8 mouse cellular contexts compared by ENCODE assay signal in genomic region chr17:45564531-45565084, GRCm38 (mm10). TPM values are rescaled to one million over a fixed set of nuclear protein-coding genes. Genes with fewer than 3 reads are reported as not detected.
DNase-seq lines count a peak whose midpoint lies in the region; ATAC-seq and TF ChIP-seq lines count a peak whose summit lies in the region.

No protein-coding gene starts in this region.

- no peak for TF ChIP-seq CTCF in kidney, adult 2 months (conservative IDR thresholded peaks at IDR 0.05; ENCODE audit: insufficient read depth, insufficient read length, low read depth, low read length)
- no peak for TF ChIP-seq CTCF in forebrain, postnatal 0 days (IDR thresholded peaks at IDR 0.05; ENCODE audit: low read depth)
- no peak for TF ChIP-seq CTCF in liver, postnatal 0 days (IDR thresholded peaks at IDR 0.05; ENCODE audit: low read depth)

- no peak for DNase-seq in kidney, adult 2 months
- DNase-seq in kidney, adult 8-10 months = no peak
- peak; percentile 63 for DNase-seq in MN1 (ENCODE audit: low spot score)
- no peak for DNase-seq in forebrain, postnatal 0 days
- DNase-seq in liver, postnatal 0 days = no peak
- no peak for DNase-seq in embryo, embryonic 9.5 days (ENCODE audit: extremely low spot score)
- DNase-seq in gastrocnemius, adult 18-20 months (ENCODE audit: low spot score) = no peak
- DNase-seq in adrenal gland, postnatal 36 days = no peak

- peak overlapping the region; percentile 50; the same call in 1 of the 2 replicates for H3K27ac ChIP-seq in kidney, adult 2 months (ENCODE audit: insufficient read depth, low read depth, low read length)
- peak overlapping the region; percentile 80 for H3K27ac ChIP-seq in forebrain, postnatal 0 days (ENCODE audit: low read depth, low read length)
- H3K27ac ChIP-seq in liver, postnatal 0 days (ENCODE audit: low read depth) = peak overlapping the region; percentile 86; the same call in 1 of the 2 replicates

- H3K27me3 ChIP-seq in kidney, adult 2 months (replicated peaks; ENCODE audit: control insufficient read depth, insufficient read depth, low read length) = no peaks in the 10 kb centered on the region
- H3K27me3 ChIP-seq in forebrain, postnatal 0 days (ENCODE audit: insufficient read depth, low read length) = no peaks in the 10 kb centered on the region
- no peaks in the 10 kb centered on the region for H3K27me3 ChIP-seq in liver, postnatal 0 days (ENCODE audit: insufficient read depth, low read length)

- peaks cover 21% of the 10 kb centered on the region for H3K36me3 ChIP-seq in kidney, adult 2 months (ENCODE audit: control insufficient read depth, insufficient read depth, low read length)
- H3K36me3 ChIP-seq in forebrain, postnatal 0 days (ENCODE audit: insufficient read depth) = peaks cover 44% of the 10 kb centered on the region
- H3K36me3 ChIP-seq in liver, postnatal 0 days (replicated peaks; ENCODE audit: insufficient read depth, low read length) = peaks cover 46% of the 10 kb centered on the region

- H3K9me3 ChIP-seq in forebrain, postnatal 0 days (ENCODE audit: low read length) = no peaks in the 10 kb centered on the region
- no peaks in the 10 kb centered on the region for H3K9me3 ChIP-seq in liver, postnatal 0 days (ENCODE audit: low read length)

- TF ChIP-seq EP300 in liver, postnatal 0 days (IDR thresholded peaks at IDR 0.05; ENCODE audit: low read depth) = no peak

- peak overlapping the region; percentile 98 for H3K4me2 ChIP-seq in forebrain, postnatal 0 days (ENCODE audit: low read depth)
- H3K4me2 ChIP-seq in liver, postnatal 0 days (ENCODE audit: low read depth, low read length) = peak overlapping the region; percentile 97

- peak overlapping the region; percentile 83 for H3K4me3 ChIP-seq in kidney, adult 2 months (ENCODE audit: insufficient read depth, low read depth, low read length)
- H3K4me3 ChIP-seq in forebrain, postnatal 0 days (ENCODE audit: low read depth, low read length) = peak overlapping the region; percentile 84
- peak overlapping the region; percentile 91 for H3K4me3 ChIP-seq in liver, postnatal 0 days (ENCODE audit: low read depth, low read length)

- WGBS in kidney, adult 2 months = 11% methylated on average over 18 of the region's 18 CpGs
- 8% methylated on average over 18 of the region's 18 CpGs for WGBS in forebrain, postnatal 0 days
- 16% methylated on average over 18 of the region's 18 CpGs for WGBS in liver, postnatal 0 days (ENCODE audit: insufficient replicate concordance)

- TF ChIP-seq POLR2A in kidney, adult 2 months (IDR thresholded peaks at IDR 0.05; ENCODE audit: low read depth, low read length) = no peak

- no peaks in the 10 kb centered on the region; the same call in 1 of the 2 replicates for H3K4me1 ChIP-seq in kidney, adult 2 months (ENCODE audit: control insufficient read depth, insufficient read depth, low read length)
- H3K4me1 ChIP-seq in forebrain, postnatal 0 days (ENCODE audit: insufficient read depth) = no peaks in the 10 kb centered on the region; the same call in 1 of the 2 replicates
- peaks cover 18% of the 10 kb centered on the region for H3K4me1 ChIP-seq in liver, postnatal 0 days (ENCODE audit: insufficient read depth)

- H3K9ac ChIP-seq in forebrain, postnatal 0 days = peak overlapping the region; percentile 89
- peak overlapping the region; percentile 93 for H3K9ac ChIP-seq in liver, postnatal 0 days (replicated peaks)

- ATAC-seq in forebrain, postnatal 0 days = no peak
- ATAC-seq in liver, postnatal 0 days = no peak

RNA-seq across cellular contexts. Expression of gene Slc35b2, which starts 0.9 kb away (rescaled TPM):
- 75.5 and 96.1 TPM in 2 replicates for polyA plus RNA-seq in kidney, adult 2 months (2012; rRNA removed)
- 80.9 and 87.0 TPM in 2 replicates for total RNA-seq in forebrain, postnatal 0 days (2014; rRNA removed)
- polyA plus RNA-seq in forebrain, postnatal 0 days (2015; fragmentation: Nextera tagmentation; extraction: Ambion mirVana) = 83.8 and 89.6 TPM in 2 replicates
- polyA plus RNA-seq in liver, postnatal 0 days (2015; fragmentation: Nextera tagmentation; extraction: Ambion mirVana) = 47.7 and 47.9 TPM in 2 replicates
- total RNA-seq in gastrocnemius, adult 18-20 months (2021) = 10 to 100 TPM; 16.2 to 17.7 TPM
- total RNA-seq in adrenal gland, postnatal 36 days (2021) = 10 to 100 TPM; 43.4 to 75.9 TPM

RNA-seq across cellular contexts. Expression of gene Hsp90ab1, which starts 8.5 kb away (rescaled TPM):
- 369 and 408 TPM in 2 replicates for polyA plus RNA-seq in kidney, adult 2 months (2012; rRNA removed)
- total RNA-seq in forebrain, postnatal 0 days (2014; rRNA removed) = 1,283 and 1,351 TPM in 2 replicates
- 1,258 and 1,497 TPM in 2 replicates for polyA plus RNA-seq in forebrain, postnatal 0 days (2015; fragmentation: Nextera tagmentation; extraction: Ambion mirVana)
- 419 and 445 TPM in 2 replicates for polyA plus RNA-seq in liver, postnatal 0 days (2015; fragmentation: Nextera tagmentation; extraction: Ambion mirVana)
- 1,000 to 10,000 TPM; 1,074 to 1,224 TPM for total RNA-seq in gastrocnemius, adult 18-20 months (2021)
- total RNA-seq in adrenal gland, postnatal 36 days (2021) = 1,000 to 10,000 TPM; 1,888 to 2,360 TPM

RNA-seq across cellular contexts. Expression of gene Nfkbie, which starts 9.1 kb away (rescaled TPM):
- 4.3 and 5.8 TPM in 2 replicates for polyA plus RNA-seq in kidney, adult 2 months (2012; rRNA removed)
- total RNA-seq in forebrain, postnatal 0 days (2014; rRNA removed) = 2.8 and 3.1 TPM in 2 replicates
- polyA plus RNA-seq in forebrain, postnatal 0 days (2015; fragmentation: Nextera tagmentation; extraction: Ambion mirVana) = 2.2 and 2.7 TPM in 2 replicates
- polyA plus RNA-seq in liver, postnatal 0 days (2015; fragmentation: Nextera tagmentation; extraction: Ambion mirVana) = 2.8 and 3.0 TPM in 2 replicates
- under 1 TPM; 0.30 to 0.47 TPM for total RNA-seq in gastrocnemius, adult 18-20 months (2021)
- 1 to 10 TPM; 3.7 TPM for total RNA-seq in adrenal gland, postnatal 36 days (2021)

RNA-seq across cellular contexts. Expression of gene Tmem151b, which starts 15.1 kb away (rescaled TPM):
- 1.9 and 2.1 TPM in 2 replicates for polyA plus RNA-seq in kidney, adult 2 months (2012; rRNA removed)
- total RNA-seq in forebrain, postnatal 0 days (2014; rRNA removed) = 79.2 and 79.6 TPM in 2 replicates
- polyA plus RNA-seq in forebrain, postnatal 0 days (2015; fragmentation: Nextera tagmentation; extraction: Ambion mirVana) = 32.2 and 33.7 TPM in 2 replicates
- 0.13 and 0.19 TPM in 2 replicates for polyA plus RNA-seq in liver, postnatal 0 days (2015; fragmentation: Nextera tagmentation; extraction: Ambion mirVana)
- not detected for total RNA-seq in gastrocnemius, adult 18-20 months (2021)
- total RNA-seq in adrenal gland, postnatal 36 days (2021) = under 1 TPM; 0.13 to 0.23 TPM

RNA-seq across cellular contexts. Expression of gene Slc29a1, which starts 34.8 kb away (rescaled TPM):
- polyA plus RNA-seq in kidney, adult 2 months (2012; rRNA removed) = 89.5 and 90.4 TPM in 2 replicates
- 68.3 and 84.5 TPM in 2 replicates for total RNA-seq in forebrain, postnatal 0 days (2014; rRNA removed)
- 76.2 and 84.4 TPM in 2 replicates for polyA plus RNA-seq in forebrain, postnatal 0 days (2015; fragmentation: Nextera tagmentation; extraction: Ambion mirVana)
- 83.0 and 91.6 TPM in 2 replicates for polyA plus RNA-seq in liver, postnatal 0 days (2015; fragmentation: Nextera tagmentation; extraction: Ambion mirVana)
- 10 to 100 TPM; 31.9 to 32.4 TPM for total RNA-seq in gastrocnemius, adult 18-20 months (2021)
- total RNA-seq in adrenal gland, postnatal 36 days (2021) = 100 to 1,000 TPM; 132 to 137 TPM
